Mouse (Mus musculus) right cerebral cortex, postnatal 36 days (tissue): ENCODE data around the gene Zyg11b.

ENCODE experiments used
- DNase-seq, 2 experiments: peaks; one replicate each; pipeline ENCODE4 v3.0.0; 2022; ENCODE audit warnings: low spot score in 2 of 2, mixed read lengths in 1 of 2

Gene Zyg11b

GRCm38 (mm10) chr4:108318649-108319615 lies 18.0 kb upstream of the Zyg11b start:
- no peak for DNase-seq

- DNase-seq, result no peak
These were observed 17.0 kb upstream of the Zyg11b start for GRCm38 (mm10) chr4:108317656-108318605.

- DNase-seq, result no peak
These were observed 13.1 kb upstream of the Zyg11b start for GRCm38 (mm10) chr4:108314041-108314440.

DNA sequence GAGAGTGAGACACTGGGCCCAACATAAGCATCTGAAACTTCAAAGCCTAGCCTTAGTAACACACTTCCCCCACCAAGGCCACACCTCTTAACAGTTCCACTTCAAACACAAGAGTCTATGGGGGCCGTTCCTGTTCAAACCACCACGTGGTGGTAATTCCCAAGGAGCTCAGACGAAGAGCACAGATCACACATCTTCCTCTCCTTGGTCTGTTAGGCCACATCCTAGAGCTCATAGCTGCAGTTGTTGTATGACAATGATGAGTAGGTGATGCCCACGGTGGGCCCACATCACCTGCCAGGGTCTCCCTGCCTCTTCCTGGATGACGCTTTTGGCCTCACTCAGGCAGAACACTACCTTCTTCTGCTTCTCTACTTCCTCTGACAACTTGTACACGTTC lies 9.8 kb upstream of the Zyg11b start:
- no peak for DNase-seq

- DNase-seq, result no peak
These were observed 1.5 kb upstream of the Zyg11b start for GRCm38 (mm10) chr4:108302296-108302890.

GRCm38 (mm10) chr4:108300266-108300665 lies 630 bp downstream of the Zyg11b start:
- no peak for DNase-seq

- peak in 1 of 2 experiments; percentile 18 for DNase-seq
These were observed 23.9 kb downstream of the Zyg11b start for GRCm38 (mm10) chr4:108276973-108277372.

DNA sequence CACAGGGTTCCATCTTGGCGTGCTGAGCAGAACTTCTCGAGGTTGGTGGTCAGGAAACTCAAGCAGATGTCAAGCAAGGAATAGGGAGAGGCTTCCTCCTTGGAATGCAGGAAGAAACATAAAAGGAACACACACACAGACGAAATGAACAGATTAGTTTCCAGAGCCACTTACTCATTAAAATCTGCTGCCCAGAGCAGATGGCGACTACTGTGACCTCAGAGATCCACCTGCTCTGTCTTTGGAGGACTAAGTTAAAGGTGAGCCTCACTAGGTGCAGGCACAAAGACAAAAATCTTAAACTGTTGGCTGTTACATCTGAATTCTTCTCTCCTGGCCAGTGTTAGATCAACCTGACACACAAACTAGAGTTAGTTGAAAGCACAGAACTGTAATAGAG lies 28.6 kb downstream of the Zyg11b start:
- DNase-seq, result no peak

DNA sequence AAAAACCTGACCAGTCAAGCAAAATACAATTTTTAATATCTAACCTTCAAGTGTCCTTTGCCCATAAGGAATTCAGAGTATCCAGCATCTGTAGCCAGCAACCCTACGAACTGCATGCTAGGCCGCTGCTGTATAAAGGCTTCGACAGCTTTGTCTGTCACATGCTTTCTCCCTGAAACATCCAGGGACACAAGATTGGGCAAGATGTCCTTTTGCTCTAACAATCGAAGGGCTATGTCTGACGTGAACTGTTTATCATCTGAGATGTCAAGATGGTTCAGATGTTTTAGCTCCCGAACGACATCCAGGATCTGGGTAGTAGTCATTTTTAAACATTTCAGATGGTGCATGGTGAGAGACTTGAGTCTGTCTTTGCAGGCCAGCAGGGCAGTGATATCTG lies 35.1 kb downstream of the Zyg11b start:
- no peak for DNase-seq

DNA sequence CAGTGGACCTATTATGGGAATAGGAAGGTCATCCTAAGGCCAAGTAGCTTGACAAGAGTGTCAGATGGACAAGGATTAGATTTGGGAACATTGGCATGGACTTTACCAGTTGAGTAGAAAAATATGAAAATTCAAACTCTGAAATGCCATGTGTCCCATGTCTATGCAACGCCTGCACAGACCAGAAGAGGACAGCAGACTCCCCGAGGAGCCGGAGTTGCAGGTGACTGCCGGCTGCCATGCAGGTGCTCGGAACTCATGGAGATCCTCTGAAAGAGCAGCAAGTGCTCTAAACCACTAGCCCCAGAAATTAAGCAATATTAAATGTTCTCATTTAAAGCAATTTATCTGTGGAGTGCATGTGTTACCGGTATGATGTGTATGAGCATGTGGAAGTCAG lies 47.6 kb downstream of the Zyg11b start:
- no peak for DNase-seq

GRCm38 (mm10) chr4:108250501-108250900 lies 50.4 kb downstream of the Zyg11b start:
- DNase-seq, result no peak

DNA sequence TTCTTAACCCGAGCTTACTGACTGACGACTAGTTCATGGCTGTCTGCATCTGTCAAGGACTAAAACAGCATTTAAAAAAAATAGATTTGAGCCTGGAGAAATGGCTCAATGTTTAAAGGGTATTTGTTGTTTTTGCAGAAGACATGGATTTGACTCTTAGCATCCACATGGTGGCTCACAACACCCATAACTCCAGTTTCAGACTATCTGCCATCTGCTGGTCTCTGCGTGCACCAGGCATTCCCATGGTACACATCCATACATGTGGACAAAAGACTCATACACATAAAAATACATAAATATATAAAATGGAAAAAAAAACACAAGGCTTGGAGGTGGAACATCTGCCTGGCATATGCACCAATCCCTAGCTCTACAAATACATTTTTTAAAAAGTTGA lies 51.6 kb downstream of the Zyg11b start:
- no peak for DNase-seq

DNA sequence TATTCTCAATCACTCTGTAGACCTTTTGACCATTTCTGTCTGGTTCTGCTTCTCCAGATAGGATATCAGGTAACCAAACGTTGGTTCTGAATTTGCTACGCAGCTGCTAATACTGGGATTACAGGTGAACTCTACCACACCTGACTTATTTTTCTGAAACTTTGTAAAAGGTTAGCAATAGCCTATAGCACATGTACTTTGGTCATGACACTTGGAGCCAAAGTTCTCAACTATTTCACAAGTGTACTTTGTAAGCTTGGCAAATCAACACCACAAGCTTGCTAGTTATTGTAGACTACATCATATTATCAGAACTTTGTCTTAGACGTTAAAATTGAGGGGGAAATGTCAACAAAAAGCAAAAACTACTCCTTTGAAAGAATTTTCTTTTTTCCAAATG lies 67.2 kb downstream of the Zyg11b start:
- no peak for DNase-seq

DNA sequence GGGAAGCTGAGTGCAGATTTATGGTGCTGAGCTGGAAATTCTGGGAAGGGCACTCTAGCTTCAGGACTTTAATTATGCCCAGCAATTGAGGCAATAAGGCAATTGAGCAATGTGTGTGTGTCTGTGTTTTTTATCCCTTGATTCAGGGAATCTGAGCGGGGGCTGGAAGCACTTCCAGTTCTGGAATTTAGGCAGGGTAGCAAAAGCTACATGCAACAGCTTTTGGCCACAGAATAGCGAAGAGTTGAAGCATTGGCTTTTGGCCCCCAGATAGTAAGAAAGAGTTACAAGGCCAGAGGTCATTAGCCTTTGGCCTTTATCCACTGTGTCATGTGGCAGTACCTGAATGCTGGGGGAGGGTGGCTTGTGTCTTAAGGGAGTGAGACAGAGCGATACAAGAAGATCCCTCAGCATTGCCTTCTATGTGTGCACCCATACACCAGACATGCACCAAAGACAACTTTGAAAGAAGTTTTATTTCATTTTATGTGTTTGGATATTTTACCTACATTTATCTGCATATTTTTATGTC lies 75.5 kb downstream of the Zyg11b start:
- DNase-seq, result no peak

DNA sequence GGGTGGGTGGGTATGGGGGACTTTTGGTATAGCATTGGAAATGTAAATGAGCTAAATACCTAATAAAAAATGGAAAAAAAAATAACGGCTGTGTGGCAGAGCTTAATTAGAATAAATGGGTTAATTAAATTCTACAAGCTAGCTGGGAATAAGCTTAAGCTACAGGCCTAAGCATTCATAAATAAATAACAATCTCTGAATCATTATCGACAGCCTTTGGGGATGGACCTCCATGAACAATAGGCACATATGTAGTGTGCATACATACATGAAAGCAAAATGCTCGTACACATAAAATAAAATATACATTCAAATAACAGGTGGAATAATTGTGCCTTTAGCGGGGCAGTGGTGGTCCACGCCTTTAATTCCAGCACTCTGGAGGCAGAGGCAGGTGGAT lies 78.4 kb downstream of the Zyg11b start:
- DNase-seq, result no peak

GRCm38 (mm10) chr4:108219019-108219418 lies 81.9 kb downstream of the Zyg11b start:
- DNase-seq, result no peak

DNA sequence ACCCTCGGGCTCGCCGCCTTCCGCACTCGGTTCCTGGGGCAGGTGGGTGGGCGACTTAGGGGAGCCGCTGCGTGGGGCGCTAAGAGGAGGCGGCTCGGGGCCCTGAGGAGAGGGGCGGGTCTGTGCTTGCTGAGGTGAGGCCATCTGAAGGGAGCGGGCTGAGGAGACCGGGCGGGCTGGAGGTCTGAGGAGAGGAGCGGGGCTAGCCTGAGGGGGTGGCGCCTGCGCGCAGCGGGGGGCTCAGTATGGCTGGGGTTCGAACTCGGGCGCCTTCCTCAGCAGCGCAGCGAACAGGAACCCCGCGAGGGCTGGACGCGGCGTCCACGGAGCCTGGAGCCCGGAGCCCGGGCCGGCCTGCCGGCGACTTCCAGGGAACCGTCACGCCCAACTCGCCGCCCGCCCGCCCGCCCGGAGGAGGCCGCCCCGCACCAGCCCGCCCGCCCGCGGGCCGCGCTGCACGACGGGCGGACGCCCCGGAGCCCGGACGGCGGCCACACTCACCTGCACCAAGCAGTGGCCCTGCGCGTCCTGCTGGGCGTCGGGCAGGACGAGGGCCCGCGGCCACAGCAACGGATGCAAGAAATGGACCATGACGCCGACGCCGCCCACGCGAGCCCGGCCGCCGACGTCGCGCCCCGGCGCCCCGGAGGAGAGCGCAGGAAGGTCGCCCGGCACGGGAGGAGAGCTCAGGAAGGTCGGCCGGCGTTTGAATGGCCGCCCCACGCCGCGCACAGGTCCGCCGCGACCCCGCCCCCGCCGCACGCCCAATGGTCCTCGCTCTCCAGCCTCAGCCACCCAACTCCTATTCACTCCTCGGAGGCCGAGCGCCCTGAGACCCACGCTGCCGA lies 83.3 kb downstream of the Zyg11b start, which contains the start of gene Zyg11a:
TSS of gene Zyg11a (minus strand) at position 717 of the 848 bp plus-strand sequence.
- DNase-seq, result no peak

- DNase-seq, result no peak
These were observed 87.9 kb downstream of the Zyg11b start for GRCm38 (mm10) chr4:108213023-108213422.

DNA sequence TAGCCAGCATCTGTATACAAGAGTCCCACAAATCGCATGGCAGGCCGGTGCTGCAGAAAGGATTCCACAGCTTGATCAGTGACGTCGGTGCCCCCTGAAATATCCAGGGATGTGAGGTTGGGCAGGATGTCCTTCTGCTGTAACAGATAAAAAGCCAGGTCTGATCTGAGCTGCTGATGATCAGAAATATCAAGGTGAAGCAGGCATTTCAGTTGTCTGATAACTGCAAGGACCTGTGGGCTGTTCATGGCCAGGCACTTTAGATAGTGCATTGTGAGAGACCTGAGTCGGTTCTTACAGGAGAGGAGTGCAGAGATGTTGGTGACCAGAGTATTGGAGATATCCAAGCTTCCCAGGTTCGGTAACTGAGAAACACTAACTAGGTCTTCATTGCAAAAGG lies 96.3 kb downstream of the Zyg11b start:
- no peak for DNase-seq

DNA sequence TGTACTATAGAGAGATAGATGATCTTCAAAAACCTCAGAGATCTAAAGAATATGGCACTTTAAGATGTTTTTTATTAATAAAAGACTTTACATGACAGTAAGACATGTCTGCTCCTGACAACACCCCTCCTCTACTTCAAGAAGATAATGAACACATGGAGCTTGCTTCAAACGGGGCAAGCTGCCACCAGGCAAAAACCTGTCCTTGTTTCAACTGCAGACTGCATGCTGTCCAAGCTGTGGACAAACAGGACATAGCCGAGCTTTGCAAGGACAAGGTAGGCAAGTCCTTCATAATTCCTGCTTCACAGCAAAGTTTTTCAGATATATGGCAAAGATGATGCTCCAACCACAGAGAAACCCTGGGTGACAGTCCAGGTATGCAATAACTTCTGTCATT lies 101.7 kb downstream of the Zyg11b start:
- no peak for DNase-seq
